Mouse (Mus musculus) small intestine, adult 2 months (tissue): ENCODE results near the gene Siva1.

ENCODE experiments used
- CTCF ChIP-seq: fragments of 200-500 bp; IDR thresholded peaks from 2 replicates; pipeline ENCODE4 v1.5.1; 2012; ENCODE audit warnings: low read depth, mild to moderate bottlenecking, control low read depth, inconsistent platforms, low read length, moderate library complexity, mixed read lengths; ENCODE audit not compliant: insufficient replicate concordance, insufficient read length; ENCODE audit errors: extremely low read depth
- POLR2A ChIP-seq: fragments of 200-500 bp; IDR thresholded peaks from 2 replicates; pipeline ENCODE4 v1.6.1; 2012; ENCODE audit warnings: low read depth, mild to moderate bottlenecking, control low read depth, inconsistent platforms, low read length, moderate library complexity

- TF ChIP-seq POLR2A (no peak), CTCF (no peak)
Observed at GRCm38 (mm10) chr12:112604022-112604421, 40.5 kb upstream of the Siva1 start.
